Mouse (Mus musculus) bone marrow, adult 2 months (tissue): ENCODE data around the gene Entr1.

Experiments
- CTCF ChIP-seq: fragments of 200-500 bp; IDR thresholded peaks from 2 replicates; pipeline ENCODE4 v1.5.1; 2011; ENCODE audit warnings: low read length, control low read depth; ENCODE audit not compliant: control insufficient read depth, insufficient read depth
- POLR2A ChIP-seq: fragments of 200-500 bp; IDR thresholded peaks from 2 replicates; pipeline ENCODE4 v1.6.1; 2011; ENCODE audit warnings: low read depth, mild to moderate bottlenecking, control low read depth, low read length, borderline replicate concordance; ENCODE audit not compliant: control insufficient read depth

DNA sequence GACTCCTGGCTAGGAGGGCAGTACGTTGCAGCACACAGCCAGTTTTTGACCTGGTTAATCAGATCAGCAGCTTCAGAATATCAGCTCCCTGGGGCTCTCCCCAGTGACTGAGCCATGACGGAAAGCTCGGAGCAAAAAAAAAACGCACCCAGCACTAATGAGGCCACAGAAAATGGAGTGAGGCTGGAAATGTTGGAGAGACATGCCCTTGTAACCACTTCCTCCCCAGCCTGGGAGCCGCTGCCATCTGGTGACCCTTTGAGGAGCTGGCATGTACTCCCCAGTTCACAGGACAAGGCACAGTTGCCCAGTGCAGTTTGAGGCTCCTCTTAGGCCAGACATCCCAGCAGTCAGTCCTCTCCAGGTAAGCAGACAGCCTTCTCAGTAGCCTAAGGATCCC is 21.0 kb upstream of the Entr1 start:
- TF ChIP-seq CTCF (no peak), POLR2A (no peak)
